Comparison of ENCODE assay signal across 12 mouse cellular contexts in genomic region chr9:92386871-92387270, GRCm38 (mm10).
"Had no signal": no experiment of that assay in that cellular context is flagged by ENCODE, and none has a peak within 500 bp of the region (broad histone marks: within the 10 kb centered on the region; RNA-seq: fewer than 3 reads in every experiment).

No protein-coding gene starts in this region.

- DNase-seq: left cerebral cortex, postnatal 4 days; liver; liver, embryonic 13.5 days; liver, postnatal 0 days; lung, adult 18-20 months; lung, adult 2 months; lung, embryonic 14.5 days; lung, postnatal 10 days; lung, postnatal 14 days; lung, postnatal 36 days; lung, postnatal 4 days; midbrain, embryonic 14.5 days had no signal
